Mouse (Mus musculus) large intestine, adult 2 months (tissue): Measurements from ENCODE around the gene Cdkal1. TPM values are rescaled to one million over a fixed set of nuclear protein-coding genes. Genes with fewer than 3 reads are reported as not detected.

ENCODE experiments used
- DNase-seq: peaks from one replicate; pipeline ENCODE4 v3.0.0-alpha.2; 2012; ENCODE audit warnings: low read depth, low spot score
- WGBS: fragments of 180-500 bp; shearing (Covaris S2); methylation state at CpG from one replicate; pipeline ENCODE4 v1.1.7; 2018; 5-methylcytosine and 5-hydroxymethylcytosine counted together
- polyA plus RNA-seq: library from polyadenylated mRNA; depleted of rRNA; stranded (reverse); fragments of >200 nt; gene quantifications from 2 replicates; pipeline ENCODE4 v1.2.3, GENCODE M21; 2012

Gene Cdkal1
- polyA plus RNA-seq, 1 experiment: 1.5 TPM

DNA sequence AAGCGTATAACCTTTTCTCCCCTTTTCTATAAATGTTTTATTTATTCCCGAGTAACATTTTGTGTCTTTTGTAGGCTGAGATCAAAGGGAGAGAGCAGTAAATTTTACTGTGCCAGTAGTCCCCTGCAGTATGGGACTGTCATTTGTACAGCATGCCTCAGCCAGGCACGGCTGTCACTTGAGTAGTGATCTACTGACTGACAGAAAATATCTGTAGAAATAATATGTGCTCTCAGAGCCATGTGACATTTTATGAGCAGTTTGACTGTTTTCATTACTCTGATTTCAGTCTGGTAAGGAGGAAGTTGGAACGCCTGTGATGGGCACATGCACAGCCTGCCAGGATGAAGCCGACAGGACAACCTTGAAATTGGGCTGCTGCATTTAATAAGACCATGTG, 455.6 kb downstream of the Cdkal1 start:
- peak; percentile 16 for DNase-seq
- WGBS: 31% methylated on average over 5 of the region's 5 CpGs

DNA sequence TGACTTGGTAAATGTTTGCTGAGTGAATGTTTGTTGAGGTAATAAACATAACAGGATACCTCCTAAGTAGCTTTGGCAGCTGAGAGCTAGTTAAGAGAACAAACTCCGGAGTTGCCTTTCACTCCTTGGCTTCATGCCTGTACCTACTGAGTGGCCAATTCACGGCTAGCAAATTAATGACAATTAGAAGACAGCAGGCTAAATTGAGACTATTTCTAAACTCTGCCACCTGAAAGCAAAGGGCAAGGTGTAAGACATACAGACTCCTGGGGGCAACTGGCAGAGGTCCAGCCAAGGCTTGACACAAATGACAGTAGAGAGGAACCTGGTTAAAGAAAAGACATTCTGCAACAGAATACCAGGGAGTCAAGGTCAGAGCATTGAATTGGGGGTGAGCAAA, 457.0 kb downstream of the Cdkal1 start:
- WGBS: 22% methylated on average over 2 of the region's 2 CpGs
- no peak for DNase-seq

DNA sequence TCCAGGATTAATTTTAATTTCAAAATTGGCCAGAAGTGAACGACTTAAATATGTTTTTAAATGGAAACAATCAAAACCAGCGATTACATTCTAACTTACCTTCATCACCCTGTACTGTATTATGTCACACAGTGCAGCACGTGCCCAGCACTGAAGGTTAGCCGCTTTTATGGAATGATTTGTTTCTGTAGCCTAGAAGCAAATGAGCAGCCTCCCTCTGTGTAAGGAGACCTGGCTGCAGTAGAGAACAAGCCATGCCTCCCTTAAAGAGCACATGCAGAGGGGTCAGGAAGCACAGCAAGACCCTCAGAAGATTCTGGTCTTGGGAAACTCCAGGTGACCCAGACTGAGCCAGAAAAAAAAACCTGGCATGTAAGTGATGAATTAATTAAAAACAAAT, 459.8 kb downstream of the Cdkal1 start:
- WGBS: 84% methylated on average over 4 of the region's 4 CpGs

DNA sequence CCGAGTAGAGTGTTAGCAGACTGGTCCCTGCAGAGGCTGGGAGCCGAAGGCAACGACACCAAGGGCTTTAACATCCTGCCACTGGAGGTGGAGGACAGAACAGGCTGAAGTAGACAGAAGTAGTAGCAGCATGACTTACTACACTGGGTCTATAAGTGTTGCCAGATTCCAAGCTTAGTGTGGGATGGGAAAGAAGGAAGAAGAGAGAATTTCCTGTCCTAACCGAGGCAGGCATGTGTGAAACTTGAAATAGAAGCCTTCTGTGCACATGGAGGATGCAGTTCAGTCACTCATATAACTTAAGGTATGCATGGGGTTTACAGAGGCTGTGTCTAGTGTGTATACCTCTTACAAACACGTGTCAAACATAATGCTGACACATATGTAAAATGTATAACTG, 465.4 kb downstream of the Cdkal1 start:
- WGBS: 88% methylated on average over 5 of the region's 5 CpGs
- no peak for DNase-seq

More for the DNA sequence above, 459.8 kb downstream of the Cdkal1 start:
- no peak for DNase-seq

DNA sequence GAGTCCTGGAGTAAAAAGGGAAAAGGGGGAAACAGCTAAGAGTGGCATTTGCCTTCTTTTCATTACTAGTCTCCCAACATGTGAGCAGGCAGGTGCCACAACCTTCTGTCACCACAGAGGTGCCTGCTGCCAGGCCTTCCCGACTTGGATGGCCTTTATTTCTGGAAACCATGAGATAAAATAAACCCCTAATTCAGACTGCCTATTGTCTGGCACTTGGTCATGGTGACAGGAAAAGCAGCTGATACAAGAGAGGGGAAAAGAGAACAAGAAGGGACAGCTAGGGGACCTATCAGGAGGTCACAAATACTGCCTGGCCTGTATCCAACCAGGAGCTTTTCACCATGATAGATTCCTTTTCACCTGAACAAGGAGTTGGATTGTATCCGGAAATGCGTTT, 466.6 kb downstream of the Cdkal1 start:
- WGBS: 84% methylated on average over 3 of the region's 3 CpGs
- no peak for DNase-seq

DNA sequence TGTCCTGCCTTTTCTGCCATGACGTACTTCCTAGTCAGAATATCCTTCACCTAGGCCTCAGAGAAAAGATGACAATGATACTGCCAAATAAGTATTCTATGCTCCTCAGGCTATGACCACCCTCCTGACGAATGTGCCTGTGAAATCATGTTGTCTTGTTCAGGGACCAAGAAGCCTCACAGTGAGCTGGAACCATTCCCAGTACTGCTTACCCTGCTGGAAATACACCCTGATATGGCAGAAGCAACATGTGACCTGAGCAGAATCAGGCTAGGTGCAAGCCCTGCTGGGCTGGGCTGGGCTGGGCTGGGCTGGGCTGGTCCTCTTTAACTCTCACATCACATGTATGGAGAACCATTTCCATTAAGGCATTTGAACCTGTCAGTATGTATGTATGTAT, 477.9 kb downstream of the Cdkal1 start:
- WGBS: 80% methylated on average over 2 of the region's 2 CpGs
- DNase-seq: no peak

DNA sequence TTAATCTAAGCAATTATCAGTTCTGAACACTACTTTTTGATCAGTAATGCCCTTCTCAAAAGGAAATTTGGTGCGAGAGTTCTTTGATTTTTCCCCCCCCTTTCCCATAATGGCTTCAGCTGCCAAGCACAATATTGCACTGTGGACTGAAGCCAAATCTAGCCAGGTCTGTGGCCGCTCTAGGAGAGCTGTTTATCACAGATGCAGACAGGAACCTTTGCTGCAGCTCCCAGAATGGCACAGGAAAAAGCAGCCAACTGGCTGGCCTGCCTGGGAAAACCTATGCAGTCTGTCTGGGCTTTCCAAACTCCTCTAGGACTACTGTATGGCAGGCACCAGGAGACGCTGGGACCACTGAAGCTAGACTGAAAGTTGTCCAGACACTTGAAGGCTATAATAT, 483.6 kb downstream of the Cdkal1 start:
- no peak for DNase-seq
- 43% methylated on average over 3 of the region's 3 CpGs for WGBS

DNA sequence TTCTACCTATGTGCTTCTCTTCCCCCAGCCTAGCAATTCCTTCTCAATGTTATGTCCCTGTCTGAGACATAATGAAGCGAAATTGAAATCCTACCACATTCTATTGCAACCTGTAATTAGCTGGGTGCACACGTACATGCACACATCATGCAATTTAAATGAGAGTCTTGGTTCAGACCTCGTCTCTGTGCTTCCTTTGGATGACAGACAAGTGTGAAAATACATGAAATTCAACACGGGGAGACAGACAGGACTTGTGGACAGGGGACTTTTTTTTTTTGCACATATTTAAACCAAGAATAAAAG, 484.1 kb downstream of the Cdkal1 start:
- DNase-seq: no peak
- WGBS: 87% methylated on average over 4 of the region's 4 CpGs

DNA sequence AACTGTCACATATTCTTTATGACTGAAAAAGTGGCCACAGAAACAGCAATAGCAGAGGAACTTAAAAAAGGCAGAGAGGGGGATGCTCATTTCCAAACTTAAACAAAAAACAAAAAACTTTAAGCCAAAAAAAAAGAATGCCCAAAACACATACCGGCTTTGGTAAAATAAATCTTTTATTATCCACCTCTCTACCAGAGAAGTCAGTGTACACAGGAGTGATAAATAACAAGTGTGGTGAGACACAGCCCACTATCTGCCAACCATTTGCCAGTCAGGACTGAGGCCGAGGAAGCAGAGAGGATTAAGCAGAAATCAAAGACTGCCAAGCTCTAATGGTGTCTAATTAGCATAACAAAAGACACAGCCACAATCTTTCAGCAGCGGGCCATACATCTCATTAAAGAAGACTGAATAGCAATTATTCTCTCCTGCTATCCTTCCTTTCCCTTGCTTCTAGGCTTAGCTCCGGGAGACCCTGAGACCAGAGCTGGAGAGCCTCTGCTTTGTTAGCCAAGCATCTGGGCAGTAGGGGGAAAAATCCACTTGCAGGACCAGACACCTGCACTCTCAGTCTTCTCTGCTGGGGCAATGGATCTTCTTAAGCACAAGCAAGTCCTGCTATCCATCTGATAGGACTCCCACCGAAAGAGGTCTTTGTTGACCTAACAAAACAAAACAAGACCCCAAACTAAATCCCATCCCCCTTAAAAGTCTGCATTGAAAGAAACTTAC, 484.6 kb downstream of the Cdkal1 start:
- DNase-seq: no peak
- 76% methylated on average over 5 of the region's 5 CpGs for WGBS

DNA sequence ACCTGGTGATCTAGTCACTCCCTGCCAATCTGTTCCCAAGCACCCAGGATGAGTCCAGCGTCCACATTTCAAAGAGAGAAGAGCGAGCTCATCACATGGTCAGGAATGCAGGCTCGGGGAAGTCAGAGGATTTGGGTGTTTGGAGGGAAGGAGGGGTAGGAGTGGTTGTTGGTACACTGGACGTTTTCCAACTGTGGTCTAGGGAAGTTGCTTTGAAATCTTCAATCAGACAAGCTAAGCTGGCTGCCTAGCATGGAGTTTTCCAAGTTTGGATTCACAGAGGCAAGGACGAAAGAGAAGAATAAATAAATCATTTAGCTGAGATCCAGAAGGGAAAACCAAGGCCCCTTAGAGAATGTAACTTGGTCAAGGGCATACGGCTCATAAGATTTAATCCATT, 486.7 kb downstream of the Cdkal1 start:
- no peak for DNase-seq
- WGBS: 53% methylated on average over 6 of the region's 6 CpGs

DNA sequence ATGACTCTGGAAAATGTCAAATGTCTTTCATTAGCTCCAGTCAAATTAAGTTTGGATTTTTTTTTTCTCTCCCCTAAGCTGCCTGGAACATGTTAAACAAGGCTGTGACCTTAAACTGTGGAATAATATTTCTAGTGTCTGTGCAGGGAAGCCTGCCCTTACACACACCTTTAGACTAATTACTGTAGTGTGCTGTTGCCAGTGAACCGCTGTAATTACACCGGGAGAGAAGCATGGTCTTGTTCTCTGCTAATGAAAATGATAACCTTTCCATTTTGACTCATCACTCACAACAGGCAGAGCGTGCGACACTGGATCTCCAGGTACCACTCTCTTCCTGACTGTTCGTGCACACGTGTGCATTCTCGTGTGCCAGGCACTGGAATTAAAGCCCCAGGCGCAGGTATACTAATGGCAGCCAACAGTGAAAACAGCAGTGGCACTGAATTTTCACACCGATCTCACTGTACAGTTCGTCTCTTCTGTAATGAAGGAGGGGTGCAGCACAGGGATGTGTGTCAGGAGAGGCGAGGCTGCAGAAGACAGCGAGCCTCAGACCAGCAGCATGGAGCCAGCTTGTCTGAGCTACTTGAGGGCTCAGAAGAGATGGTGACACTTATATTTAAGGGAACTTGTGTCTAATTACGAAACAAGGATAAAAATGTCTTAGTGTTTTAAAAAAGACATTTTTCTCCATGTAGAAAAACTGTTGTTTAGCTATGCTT, 490.4 kb downstream of the Cdkal1 start:
- no peak for DNase-seq
- WGBS: 94% methylated on average over 13 of the region's 13 CpGs

DNA sequence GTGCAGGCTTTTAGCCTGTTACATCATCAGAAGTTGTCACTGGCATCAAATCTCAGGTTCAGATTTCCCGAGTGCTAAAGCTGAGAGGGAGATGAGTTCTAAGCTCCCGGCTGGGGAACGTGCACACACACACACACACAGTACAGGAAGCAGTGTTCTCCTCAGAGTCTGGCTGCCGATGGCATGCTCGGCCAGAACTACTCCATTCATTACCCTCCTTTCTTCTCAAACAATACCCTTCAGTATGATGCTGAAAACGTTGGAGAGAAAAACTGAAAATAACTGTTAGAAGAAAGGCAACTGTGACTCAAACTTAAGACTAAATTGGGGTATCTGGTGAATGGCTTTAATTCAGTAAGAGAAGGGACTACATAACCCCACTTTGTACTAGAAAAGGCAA, 491.5 kb downstream of the Cdkal1 start:
- 70% methylated on average over 6 of the region's 6 CpGs for WGBS
- no peak for DNase-seq

DNA sequence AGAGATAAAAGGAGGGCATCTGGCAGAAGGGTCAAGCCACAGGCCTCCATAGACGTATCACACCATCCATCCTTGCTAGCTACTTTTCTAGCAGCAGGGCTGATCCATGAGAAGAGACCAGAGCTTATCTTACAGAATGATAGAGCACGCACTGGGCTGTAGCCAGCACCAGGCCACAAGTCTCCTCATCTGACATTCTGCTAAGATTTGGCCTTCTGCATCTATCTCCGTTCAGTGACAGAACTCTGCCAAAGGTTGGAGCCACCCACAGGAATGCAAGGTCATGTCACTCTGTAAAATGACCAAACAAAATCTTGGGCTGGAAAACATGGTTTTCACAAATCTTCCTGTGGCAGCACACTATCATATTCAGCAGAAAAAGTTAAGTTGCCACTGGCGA, 493.6 kb downstream of the Cdkal1 start:
- WGBS: 93% methylated on average over 4 of the region's 4 CpGs

DNA sequence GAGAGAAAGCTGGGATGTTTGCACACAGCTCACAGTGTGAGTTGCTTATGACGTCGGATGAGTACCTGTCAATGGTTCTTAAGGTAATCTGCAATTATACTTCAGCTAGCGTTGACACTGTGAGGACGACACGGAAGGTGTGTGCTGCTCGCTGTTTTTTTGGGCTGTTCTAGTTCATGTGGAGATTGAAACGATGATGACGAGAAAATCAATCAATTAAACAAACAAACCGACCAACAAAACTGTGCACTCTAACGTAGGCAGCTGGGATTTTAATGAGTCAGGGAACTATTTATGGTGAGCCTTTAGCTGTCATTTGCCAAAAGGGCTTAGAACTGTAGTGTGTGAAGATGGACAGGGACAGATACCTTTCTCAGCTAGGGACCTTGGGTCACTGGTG, 494.6 kb downstream of the Cdkal1 start:
- no peak for DNase-seq
- whole genome bisulfite sequencing: 72% methylated on average over 10 of the region's 10 CpGs

More for the DNA sequence above, 493.6 kb downstream of the Cdkal1 start:
- DNase-seq: no peak

DNA sequence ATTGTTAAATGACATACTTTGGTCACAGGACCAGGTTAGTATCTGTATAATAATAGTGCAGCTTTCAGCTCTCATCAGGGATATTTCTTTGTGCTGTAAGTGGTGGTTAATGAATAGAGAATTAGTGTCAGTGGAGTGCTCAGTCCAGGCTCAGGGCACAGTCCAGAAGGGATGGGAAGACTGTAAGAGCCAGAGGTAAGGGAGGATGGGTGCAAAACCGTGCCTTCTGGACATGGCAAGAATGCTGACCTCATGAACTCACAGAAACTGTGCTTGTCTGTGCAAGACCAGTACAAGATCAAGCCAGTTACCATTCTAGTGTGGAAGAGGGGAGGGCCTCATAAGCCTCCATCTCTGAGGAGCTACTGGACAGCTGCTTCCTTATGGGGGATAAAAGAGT, 496.1 kb downstream of the Cdkal1 start:
- WGBS: 79% methylated on average over 1 of the region's 1 CpGs
- DNase-seq: no peak

DNA sequence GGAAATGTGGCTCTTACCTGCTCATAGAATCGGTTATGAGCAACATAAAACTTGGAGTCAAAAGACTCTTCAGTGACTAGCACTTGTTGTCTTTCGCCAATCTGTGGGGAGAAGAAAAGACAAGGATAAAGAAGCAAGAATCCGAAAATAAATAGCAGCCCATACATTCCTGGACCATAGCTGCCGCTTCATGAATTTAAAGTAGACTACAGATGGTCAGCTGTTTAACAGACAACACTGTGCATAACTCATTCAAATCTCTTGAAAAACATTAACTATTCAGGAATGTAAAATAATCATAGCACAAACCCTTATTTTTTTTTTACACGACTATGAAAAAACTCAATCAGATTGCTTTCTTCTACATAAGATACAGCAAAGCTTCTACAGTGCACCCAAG, 498.0 kb downstream of the Cdkal1 start:
- no peak for DNase-seq
- 90% methylated on average over 5 of the region's 5 CpGs for WGBS

DNA sequence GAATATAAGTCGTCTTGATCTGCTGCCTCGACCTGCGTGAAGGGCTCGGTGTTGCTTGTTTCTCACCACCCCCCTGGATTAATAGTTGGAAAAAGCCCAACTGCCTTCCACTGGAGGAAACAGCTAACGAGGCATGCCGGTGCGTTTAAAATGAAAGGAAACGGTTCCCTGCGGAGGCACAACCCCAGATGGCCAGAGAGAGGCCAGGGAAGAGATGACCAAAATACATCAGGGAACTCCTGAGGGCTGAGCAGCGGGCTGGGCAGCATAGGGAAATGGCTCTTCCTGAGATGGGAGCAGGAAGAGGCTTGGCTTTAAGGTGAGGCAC, 499.4 kb downstream of the Cdkal1 start:
- no peak for DNase-seq
- WGBS: 78% methylated on average over 10 of the region's 10 CpGs

DNA sequence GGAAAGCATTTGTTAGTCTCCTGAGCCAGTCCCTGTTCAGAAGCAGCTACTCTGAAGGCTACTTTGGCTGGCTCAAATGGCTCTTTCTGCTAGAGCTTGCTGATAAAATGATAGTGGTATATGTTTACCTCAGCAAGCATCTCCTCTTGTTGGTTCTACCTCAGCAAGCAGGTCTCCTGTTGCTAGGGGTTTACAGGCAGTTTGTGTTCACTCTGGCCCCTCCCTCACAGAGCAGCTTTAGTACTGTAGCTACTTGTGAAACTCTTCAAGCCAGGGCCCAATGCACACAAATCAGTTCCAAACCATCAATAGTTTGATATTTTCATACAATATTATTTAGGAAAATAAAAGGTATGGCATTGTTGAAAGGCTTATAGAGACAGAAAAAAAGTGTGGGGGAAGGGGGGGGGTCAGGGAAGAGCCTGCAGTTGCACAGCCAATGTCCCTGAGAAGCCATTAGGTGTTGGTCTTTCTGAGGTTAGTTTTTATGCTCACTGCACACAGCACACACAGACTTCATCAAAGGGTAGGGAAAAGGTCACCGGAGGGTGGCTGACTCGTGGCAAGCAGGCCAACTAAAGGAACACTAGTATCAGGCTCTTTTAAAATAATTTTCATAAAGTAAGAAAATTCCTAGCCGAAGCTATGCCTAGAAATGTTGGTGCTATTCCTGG, 499.9 kb downstream of the Cdkal1 start:
- WGBS: 77% methylated on average over 3 of the region's 3 CpGs
- DNase-seq: no peak

DNA sequence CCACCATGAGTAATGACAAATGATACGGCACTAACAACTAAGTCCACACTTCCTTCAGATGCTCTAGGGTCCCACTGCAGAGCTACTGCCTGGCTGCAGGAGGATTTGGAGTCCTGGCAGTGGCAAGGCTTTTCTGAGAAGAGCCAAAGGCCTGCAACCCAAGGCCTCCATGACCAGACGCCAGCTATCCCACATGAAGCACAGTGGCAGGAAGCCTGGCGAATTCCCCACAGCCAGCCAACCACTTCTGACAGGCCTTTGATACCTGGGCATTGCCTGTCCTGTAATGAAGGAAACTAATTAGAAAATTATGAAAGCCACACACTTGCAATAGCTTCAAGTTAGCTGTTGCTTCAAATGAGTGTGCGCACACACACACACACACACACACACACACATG, 500.5 kb downstream of the Cdkal1 start:
- no peak for DNase-seq
- WGBS: 98% methylated on average over 4 of the region's 4 CpGs

DNA sequence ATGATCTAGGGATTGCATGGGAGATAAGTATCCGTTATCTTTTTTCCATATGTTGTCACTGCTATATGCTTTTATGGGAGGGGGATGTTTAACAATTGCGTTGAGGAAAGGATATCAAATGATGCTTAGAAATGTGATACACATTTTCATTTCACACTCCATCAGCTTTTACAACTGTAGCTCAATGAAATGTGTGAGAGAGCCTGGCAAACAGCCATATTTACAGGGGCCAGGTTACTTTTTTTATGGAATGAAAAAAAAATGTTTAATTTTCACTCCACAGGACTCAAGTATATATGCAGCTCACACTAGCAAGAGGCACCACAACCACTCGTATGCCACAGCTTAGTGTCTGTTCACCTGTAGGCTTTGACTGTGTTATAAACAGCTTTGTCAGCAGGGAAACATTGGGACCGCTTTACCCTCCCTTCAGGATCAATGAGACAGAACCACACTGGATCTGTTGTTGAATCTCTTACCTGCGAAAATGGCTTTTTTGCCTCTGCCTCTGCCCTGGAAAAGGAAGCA, 501.5 kb downstream of the Cdkal1 start:
- 91% methylated on average over 5 of the region's 5 CpGs for WGBS
- no peak for DNase-seq
